Mouse (Mus musculus) brown adipose tissue, adult 24 weeks (tissue): ENCODE measurements around the gene Lipt1. TPM values are rescaled to one million over a fixed set of nuclear protein-coding genes. Genes with fewer than 3 reads are reported as not detected.

Experiments
- H3K27ac ChIP-seq: fragments of 200-500 bp; replicated peaks from 2 replicates; pipeline ENCODE4 v1.5.1; 2012; ENCODE audit warnings: low read depth, mild to moderate bottlenecking, low read length
- H3K4me1 ChIP-seq: fragments of 200-500 bp; 2 replicates; pipeline ENCODE4 v1.6.1; 2012; ENCODE audit warnings: low read length, mixed read lengths; ENCODE audit not compliant: control insufficient read depth, insufficient read depth, insufficient read length
- H3K4me3 ChIP-seq: fragments of 200-500 bp; 2 replicates; pipeline ENCODE4 v1.5.1; 2012; ENCODE audit warnings: low read depth, mild to moderate bottlenecking, low read length, moderate library complexity; ENCODE audit not compliant: insufficient read depth
- polyA plus RNA-seq: library from polyadenylated mRNA; stranded (reverse); fragments of >200 nt; gene quantifications from 2 replicates; pipeline ENCODE4 v1.2.4, GENCODE M21; 2012; ENCODE audit not compliant: missing spikeins, insufficient read depth, insufficient read length

Gene Lipt1
- 29.3 and 30.5 TPM in 2 replicates for polyA plus RNA-seq

DNA sequence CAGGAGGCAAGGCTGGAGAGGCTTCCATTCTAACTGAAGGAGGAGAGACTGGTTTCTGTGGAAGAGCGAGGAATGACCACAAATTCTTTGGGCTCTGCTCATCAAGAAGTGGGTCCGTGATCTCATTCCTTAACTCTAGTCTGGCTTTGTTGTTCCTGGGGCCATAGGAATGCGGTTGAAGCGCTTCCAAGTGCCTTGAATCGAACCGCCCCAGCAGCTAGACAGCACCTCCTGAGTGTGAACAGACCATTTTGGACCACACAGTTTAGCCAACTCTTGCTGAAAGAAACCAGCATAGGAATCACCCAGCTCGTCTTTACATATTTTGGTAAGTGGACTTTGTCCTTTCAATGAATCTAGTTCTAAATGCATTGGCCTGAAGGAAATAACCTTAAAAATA lies at the start of gene Lipt1:
TSS of gene Lipt1 (plus strand) at position 35 of the 400 bp plus-strand sequence.
- peak within 1 kb of the TSS; percentile 64 for H3K27ac ChIP-seq
- H3K4me1 ChIP-seq, result peaks cover 7% of the 10 kb centered on the region; the same call in 1 of the 2 replicates
- peak within 1 kb of the TSS; percentile 76 for H3K4me3 ChIP-seq

DNA sequence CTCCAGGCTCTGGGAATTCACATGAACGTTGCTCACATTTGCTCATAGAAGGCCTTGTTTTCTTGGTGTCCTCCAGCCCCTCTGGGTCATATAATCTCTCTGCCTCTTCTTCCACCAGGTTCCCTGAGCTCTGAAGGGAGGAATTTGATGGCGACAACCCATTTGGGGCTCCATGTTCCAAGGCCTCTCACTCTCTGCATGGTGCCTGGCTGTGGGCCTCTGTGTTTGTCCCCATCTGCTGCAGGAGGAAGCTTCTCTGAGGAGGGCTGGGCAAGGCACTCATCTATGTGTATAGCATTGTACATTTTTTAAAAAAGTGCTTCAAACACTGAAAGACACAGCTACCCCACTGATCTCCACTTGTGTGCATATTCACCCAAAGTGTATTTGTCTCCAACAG lies 39.9 kb upstream of the Lipt1 start:
- Histone ChIP-seq H3K4me3 (no peak overlapping the region), H3K4me1 (no peaks in the 10 kb centered on the region), H3K27ac (no peak overlapping the region)

DNA sequence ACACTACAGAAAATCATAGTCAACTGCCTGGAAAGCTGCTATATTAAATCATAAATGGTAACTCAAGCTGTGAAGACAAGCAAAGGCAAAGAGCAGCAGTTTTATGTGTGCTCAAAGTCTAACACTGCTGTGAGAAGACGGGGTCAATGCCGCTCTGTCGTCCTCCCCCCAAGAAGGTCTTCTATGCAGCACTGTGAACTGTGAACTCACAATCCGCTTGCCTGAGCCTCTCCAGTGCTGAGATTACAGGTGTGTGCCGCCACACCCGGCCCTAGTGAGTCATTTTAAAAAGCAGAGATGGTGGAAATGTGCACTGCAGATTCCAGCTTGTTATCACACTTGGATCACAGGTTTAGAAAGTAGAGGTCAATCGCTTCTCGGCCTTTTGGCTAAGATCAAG lies 24.7 kb upstream of the Lipt1 start:
- H3K4me3 ChIP-seq, result no peak overlapping the region
- no peaks in the 10 kb centered on the region for H3K4me1 ChIP-seq
- H3K27ac ChIP-seq, result no peak overlapping the region

DNA sequence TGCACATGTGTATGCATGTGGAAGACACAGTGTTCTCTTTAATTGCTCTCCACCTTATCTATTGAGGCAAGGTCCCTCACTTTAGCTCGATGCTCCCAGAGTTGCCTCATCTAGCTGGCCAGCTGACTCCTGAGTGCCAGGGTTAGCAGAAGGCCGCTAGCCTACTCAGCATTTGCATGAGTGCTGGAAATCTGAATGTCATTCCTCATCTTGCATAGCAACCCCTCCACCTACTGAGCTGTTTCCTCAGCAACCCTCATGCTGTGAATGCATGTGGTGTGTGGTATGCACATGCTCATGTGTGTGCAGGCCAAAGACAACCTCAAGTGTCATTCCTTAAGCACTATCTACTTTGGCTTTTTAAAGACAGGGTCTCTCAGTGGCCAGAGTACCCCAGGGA lies 20.8 kb upstream of the Lipt1 start:
- H3K27ac ChIP-seq, result no peak overlapping the region
- no peaks in the 10 kb centered on the region for H3K4me1 ChIP-seq
- H3K4me3 ChIP-seq, result no peak overlapping the region

DNA sequence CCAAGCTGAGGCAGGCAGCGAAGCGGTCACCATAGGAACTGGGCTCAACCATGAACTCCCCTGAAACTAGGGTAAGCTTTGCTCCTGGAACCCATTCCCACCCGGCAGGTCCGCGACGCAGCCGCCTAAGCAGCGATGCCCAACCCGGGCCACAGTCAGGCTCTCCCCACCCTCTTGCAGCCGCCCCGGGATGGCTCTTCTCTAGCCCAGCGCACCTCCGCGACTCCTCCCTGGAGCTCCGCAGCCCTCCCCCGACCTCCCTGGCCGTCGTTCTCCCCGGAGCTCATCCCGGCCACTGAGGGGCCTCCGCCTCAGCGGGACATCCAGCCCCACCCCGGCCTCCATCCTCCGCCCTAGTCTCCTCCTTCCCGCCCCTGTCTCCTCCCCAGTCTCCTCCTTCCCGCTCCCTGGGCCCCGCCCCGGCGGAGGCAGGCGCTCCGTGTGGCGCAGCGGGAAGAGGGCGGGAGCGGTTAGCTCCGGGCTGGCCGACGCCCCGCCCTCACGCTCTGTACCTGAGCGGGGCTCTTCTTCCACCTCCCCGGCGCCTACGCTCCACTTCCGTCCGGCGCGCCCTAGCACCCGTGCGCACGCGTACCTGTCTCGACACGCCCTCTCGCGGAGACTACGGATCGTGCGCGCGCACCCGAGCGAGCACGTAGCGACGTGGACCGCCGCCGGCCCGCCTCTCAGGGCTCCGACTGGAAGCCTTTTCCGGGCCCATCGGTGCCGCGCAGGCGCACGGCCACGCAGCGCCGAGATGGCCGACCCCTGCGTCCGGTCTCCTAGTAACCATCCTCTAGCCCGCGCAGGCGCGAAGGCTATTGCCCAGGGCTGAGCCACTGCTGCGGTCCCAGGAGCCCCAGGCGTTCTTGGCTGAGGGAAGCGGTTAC lies 6.8 kb upstream of the Lipt1 start:
- Histone ChIP-seq H3K27ac (peak overlapping the region; percentile 32), H3K4me3 (peak overlapping the region; percentile 77), H3K4me1 (0 out of 2 replicates have a peak, but pooled peaks cover 1% of the 10 kb centered on the region)

DNA sequence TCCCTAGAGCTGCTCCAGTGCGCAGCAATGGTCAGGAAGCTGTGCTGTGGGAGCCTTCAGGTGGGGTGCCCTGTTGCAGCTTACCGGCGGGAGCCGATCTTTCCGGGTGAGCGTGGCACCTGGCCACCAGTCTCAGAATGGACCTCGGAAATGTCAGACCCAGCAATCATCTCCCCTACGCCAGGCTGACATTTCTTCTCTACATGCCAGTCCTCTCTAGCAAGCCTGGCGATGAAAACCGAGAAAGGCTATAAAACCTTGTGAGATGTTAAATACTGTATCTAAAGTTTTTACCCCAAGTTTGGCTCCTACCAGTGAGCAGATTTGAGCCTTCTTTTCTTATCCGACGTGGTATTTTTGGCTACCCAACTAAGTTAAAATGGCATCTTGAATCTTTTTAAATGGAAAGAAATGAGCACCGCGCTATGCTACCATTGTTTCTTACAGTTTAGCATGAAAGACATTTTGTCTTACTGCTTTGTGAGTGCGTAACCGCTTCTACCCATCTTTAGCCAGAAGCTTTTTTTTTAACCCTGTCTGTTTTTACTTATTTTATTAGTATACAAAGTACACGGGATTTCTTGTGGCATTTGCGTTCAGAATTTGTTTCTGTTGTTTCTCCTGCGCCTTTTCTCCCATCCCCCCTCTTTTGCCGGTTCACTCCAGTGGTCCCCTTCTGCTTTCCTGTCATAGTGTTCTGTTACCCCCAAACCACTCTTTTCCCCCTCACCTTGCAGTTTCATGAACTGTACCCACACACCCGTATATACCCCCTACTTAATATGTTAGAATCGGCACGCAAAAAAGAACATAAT lies 5.9 kb upstream of the Lipt1 start:
- Histone ChIP-seq H3K27ac (peak overlapping the region; percentile 54), H3K4me1 (0 out of 2 replicates have a peak, but pooled peaks cover 3% of the 10 kb centered on the region), H3K4me3 (peak overlapping the region; percentile 62)

DNA sequence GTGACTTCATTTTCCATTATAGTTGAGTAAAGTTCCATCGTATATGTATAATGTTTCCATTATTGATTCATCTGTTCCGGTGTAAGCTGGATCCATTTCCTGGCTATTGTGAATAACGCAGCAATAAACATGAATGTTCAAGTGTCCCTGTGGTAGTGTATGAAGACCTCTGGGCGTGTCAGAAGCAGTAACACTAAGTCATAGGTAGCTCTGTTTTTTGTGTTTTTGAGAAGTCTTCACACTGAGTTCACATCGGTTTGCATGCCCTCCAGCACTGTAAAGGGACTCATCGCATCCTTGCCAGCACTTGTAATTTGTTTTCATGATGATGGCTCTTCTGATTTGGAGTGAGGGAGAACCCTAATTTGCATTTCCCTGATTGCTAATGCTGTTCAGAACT lies 5.3 kb upstream of the Lipt1 start, which contains the start of gene Tsga10:
TSS of gene Tsga10 (minus strand) at position 144 of the 400 bp plus-strand sequence.
- Histone ChIP-seq H3K4me3 (peak within 1 kb of the TSS; percentile 62), H3K27ac (peak within 1 kb of the TSS; percentile 54), H3K4me1 (0 out of 2 replicates have a peak, but pooled peaks cover 3% of the 10 kb centered on the region)

DNA sequence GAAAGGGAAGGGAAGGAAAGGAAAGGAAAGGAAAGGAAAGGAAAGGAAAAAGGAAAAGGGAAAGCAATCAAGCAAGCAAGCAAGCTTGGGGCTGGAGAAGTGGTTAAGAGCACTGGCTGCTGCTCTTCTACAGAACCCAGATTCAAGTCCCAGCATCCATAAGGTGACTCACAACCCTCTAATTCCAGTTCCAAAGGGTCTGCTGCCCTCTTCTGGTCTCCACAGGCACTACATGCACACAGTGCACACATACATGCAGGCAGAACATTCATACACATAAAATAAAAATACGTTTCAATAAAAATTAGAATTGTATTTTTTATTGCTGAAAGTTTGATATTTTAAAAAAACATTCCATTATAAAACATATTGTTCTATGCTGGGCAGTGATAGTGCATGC lies 4.5 kb upstream of the Lipt1 start:
- Histone ChIP-seq H3K4me1 (peaks cover 7% of the 10 kb centered on the region; the same call in 1 of the 2 replicates), H3K27ac (no peak overlapping the region), H3K4me3 (no peak overlapping the region)

DNA sequence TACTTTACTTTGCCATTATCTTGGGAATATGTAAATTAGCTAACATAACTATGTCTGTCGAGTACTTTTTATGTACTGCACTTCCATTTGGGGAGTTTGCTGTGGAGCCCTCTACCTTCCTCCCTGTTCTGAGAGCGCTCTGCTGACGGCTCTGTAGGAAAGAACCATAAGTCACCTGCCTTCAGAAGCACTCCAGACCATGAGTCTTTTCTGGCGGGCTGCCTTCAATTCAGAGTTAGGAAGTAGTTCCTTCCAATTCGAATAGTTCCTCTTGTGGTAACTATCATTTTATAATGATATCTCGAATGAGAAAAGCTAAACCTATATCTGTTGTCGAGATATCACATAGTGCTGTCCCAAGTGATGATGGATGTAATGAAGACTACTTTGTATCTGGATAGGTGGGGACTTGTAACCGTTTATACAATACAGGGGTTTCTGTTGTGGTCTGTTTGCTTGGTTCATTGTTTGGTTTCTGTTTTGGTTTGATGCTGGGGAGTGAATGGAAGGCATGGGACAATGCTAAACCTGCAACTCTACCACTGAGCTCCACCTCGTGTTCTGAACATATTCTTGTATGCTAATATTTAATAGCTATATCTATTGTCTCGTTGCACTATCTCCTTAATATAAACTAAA lies 3.7 kb upstream of the Lipt1 start:
- H3K4me1 ChIP-seq, result peaks cover 7% of the 10 kb centered on the region; the same call in 1 of the 2 replicates
- H3K4me3 ChIP-seq, result no peak overlapping the region
- no peak overlapping the region for H3K27ac ChIP-seq

DNA sequence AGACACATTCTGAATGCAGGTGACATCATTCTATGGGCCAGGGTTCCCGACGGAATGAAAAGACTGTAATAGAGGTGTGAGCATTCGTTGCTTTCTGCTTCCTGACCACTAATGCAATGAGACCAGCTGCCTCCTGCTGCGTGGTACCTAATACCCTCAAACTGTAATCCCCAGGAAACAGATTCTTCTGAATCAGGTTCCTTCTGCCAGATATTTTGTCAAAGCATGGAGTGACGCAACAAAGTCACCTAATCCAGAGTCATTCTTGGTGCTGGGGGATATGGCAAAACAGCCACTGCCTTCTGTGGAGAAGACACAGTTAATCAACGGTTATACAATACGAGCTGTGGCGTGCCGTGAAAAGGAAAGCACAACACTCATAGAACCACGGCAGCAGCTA lies 2.9 kb upstream of the Lipt1 start:
- no peak overlapping the region for H3K4me3 ChIP-seq
- peaks cover 7% of the 10 kb centered on the region; the same call in 1 of the 2 replicates for H3K4me1 ChIP-seq
- no peak overlapping the region for H3K27ac ChIP-seq

DNA sequence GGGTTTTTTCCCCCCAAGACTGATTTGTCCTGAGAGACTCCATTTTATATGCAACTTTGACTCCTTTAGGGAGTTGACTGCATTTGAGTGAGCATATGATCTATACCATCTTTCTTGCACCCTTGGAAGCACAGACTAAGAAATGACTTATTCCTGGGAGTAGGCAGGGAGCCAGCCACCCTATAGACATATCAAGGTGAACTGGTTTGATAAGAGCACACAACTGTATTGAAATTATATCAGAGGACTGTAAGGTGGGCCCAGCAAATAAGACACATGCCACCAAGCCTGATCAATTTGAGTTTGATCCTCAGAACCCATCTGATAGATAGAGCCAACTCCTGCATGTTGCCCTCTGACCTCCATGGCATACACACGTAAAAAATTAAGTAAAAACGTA lies 2.2 kb upstream of the Lipt1 start:
- H3K4me3 ChIP-seq, result no peak overlapping the region
- no peak overlapping the region for H3K27ac ChIP-seq
- H3K4me1 ChIP-seq, result peaks cover 7% of the 10 kb centered on the region; the same call in 1 of the 2 replicates

DNA sequence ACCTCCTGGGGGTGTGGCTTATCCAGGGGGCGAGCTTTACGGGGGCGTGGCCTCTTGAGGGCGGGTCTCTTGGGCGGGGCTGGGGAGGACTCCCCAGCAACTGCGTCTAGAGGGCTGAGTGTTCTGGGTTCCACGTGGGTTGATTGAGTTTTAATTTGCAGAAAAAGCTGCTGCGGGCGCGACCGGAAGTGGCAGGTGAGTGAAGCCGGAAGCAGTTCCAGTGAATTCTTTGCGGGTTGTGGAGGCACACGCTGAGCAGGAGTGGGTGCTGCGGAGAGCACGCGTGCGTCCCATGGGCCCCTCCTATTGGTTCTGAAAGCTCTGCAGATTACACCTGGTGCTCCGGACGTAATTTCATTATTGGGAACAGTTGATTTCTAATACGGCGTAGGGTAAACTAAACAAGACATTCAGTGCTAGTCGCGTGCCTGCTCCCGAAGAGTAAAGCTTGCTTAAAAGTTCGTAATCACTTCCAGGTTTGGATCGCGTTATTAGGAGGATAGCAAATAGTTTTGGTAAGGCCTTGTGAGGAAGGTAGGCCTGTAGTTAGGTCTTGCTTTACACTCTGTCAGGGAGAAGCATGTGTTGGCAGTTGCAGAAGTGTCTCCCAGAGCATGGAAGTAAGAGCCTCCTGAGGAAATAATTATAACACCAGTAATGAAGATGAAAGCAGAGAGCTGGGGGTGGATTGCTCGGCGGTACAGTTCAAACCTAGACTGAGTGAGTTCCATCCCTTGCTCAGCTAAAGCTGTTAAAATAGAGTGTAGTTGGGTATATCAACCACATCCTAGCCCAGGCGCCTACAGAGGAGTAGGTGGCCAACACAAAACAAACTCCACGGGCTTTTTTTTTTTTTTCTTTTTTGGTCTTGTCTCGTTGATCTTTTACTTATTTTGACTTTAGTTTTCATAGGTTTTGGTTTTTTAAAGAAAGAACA lies 861 bp downstream of the Lipt1 start:
- peak overlapping the region; percentile 20 for H3K27ac ChIP-seq
- H3K4me3 ChIP-seq, result peak overlapping the region; percentile 76
- peaks cover 7% of the 10 kb centered on the region; the same call in 1 of the 2 replicates for H3K4me1 ChIP-seq

DNA sequence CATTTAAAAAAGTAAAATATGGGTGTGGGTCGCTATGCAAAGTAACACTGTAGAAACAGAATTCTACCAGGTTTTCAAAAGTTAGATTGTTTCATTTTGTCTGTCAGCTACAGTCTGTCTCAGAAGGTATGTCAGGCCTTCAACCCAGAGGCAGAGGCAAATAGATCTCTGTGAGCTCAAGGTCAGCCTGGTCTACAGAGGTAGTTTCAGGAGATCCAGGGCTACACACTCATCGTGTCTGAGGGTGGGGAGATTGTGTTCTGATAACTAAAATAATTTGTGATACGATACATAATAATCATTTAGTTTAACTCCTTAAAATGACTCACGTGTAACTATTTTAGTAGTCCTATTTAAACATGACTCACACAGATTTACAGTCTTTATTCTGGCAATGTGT lies 1.6 kb downstream of the Lipt1 start:
- 0 out of 2 replicates have a peak overlapping the region, but pooled peaks have one; percentile 7 for H3K27ac ChIP-seq
- peaks cover 7% of the 10 kb centered on the region; the same call in 1 of the 2 replicates for H3K4me1 ChIP-seq
- H3K4me3 ChIP-seq, result no peak overlapping the region
